Mouse (Mus musculus) urinary bladder, postnatal 36 days (tissue): ENCODE data around the gene Pycard.
"Not testable (repeated sequence)": the region's sequence is repeated elsewhere in the genome, so short reads cannot be mapped to it uniquely, and the experiment has no call there.

ENCODE experiments used
- DNase-seq, 2 experiments: peaks; one replicate each; pipeline ENCODE4 v3.0.0; 2022; ENCODE audit warnings: low spot score in 2 of 2, mixed read lengths in 1 of 2

Pycard gene

DNA sequence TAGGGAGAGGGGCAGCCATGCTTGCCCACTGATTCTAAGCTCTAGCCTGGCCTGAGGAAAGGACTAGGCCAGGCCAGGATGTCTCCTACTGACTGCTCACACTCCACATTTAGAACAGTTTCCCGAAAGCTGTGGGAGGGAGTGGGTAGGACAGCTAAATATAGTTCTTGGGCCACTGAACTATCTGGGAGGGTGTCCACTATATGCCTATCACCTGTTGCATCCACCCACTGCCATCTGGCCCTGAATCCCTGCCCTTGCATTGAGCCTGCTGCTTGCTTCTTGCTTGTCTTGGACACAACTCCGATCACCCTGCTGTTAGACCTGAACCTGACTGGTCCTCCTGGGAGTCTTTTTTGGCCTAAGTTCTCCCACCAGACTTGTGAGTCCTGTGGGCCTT is 10.0 kb upstream of the Pycard start, which contains the start of gene Trim72:
Trim72 (plus strand) TSS at position 262 of the 400 bp plus-strand sequence.
- no peak for DNase-seq

GRCm38 (mm10) chr7:128003098-128003497 is 9.4 kb upstream of the Pycard start:
- DNase-seq, result no peak

- no peak for DNase-seq
These were observed 6.6 kb upstream of the Pycard start for GRCm38 (mm10) chr7:128000068-128000950.

- no peak for DNase-seq
These were observed 5.8 kb upstream of the Pycard start for GRCm38 (mm10) chr7:127999436-127999835.

GRCm38 (mm10) chr7:127992488-127993340 is 953 bp downstream of the Pycard start:
- no peak for DNase-seq

- DNase-seq, result peak; percentile 60 to 70
These were observed 1.8 kb downstream of the Pycard start for GRCm38 (mm10) chr7:127991643-127992487.

DNA sequence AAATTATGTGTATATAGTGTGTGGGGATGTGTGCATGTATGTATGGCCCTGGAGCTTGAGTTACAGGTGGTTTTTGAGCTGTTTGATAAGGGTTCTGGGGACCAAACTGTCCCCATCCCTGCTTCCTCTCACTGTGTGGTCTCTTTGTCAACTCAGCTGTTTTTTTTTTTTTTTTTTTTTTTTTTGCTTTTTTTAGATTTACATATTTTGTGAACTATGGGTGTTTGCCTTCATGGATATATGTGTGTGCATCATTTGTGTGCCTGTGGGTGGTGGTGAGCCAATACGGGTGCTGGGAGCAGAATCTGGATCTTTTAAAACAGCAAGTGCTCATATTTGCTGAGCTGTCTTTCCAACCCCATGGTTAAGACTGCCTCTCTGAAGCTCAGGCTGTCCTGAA is 4.8 kb downstream of the Pycard start:
- no peak for DNase-seq

DNA sequence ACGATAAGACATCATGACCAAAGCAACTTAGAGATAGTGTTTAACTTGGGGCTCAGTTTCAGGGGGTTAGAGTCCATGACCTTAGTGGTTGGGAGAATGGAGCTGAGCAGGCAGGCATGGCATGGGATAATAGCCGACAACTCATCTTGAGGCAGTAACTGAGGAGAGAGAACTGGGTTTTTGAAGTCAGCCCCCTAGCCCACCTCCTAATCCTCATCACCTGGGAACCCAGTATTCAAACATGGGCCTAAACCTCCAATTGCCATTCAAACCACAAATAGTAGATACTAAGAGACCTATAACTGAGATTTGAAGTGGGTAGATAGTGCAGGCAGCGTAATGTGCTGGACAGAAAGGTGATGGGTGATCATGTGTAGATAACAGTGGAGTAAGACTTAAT is 13.1 kb downstream of the Pycard start:
- DNase-seq, result no peak

- DNase-seq, result no peak
These were observed 14.8 kb downstream of the Pycard start for GRCm38 (mm10) chr7:127978856-127979255.

DNA sequence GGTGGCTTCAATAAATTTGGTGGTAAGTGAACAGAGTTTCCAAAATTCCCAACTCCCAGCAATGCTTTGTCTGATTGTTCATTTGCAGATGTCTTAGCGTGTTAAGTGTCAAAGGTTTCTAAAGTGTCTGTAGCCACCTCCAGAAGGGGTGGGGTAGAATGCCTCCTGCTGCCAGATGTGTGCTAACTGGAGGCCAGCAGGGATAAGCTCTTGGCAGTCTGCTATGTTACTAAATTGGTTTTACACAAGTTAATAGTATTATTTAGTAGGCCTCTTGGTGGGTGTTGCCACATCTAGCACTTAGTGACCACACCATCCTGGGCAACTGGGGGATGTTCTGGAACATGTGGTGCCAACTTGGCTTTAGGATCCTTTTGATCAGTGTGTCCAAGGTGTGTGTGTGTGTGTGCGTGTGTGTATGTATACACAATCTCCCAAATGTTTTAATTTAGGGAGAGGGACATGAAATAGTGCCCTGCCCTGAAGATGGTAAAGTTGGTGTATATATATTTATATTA is 19.2 kb downstream of the Pycard start:
- no peak for DNase-seq

DNA sequence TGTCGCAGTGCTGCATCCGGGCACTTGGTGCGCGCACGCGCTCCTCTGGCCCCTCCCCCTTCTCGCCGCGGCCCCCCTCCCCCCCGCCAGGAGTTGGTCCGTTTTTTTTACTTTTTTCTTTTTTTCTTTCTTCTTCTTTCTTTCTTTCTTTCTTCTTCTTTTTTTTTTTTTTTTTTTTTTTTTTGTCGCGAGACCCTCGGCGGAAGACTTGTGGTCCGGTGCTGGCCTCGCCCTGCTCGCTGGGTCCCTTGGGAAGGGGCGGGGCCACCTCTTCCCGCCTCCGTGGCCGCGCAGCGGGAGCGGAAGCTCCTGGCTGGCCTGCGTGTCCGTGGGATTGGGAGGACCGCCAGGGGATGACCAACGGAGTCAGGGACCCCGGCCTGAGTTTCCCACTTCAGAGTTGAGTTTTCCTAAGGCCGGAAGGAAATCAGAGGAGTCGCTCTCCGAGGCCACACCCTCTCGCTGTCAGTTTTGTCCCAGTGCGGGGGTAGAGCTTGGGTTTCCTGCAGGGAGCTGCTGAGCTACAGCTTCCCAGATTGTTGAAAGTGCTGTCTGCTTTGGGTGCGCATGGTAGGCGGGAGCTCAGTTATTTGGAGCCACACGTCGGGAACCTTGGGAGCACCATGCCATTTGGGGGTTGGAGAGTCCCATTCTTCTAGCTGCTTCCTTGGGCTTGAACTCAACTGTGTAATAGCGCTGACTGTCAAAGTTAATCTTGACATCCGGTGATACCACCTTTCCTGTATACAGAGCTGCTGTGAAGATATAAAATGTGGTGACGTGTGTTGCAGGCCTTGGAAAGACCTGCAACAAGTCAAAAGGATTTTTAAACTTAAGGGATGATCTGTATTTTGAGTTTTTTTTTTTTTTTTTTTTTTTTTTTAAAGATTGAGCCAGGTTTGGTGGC is 25.5 kb downstream of the Pycard start:
- peak; percentile 62 to 74 for DNase-seq

DNA sequence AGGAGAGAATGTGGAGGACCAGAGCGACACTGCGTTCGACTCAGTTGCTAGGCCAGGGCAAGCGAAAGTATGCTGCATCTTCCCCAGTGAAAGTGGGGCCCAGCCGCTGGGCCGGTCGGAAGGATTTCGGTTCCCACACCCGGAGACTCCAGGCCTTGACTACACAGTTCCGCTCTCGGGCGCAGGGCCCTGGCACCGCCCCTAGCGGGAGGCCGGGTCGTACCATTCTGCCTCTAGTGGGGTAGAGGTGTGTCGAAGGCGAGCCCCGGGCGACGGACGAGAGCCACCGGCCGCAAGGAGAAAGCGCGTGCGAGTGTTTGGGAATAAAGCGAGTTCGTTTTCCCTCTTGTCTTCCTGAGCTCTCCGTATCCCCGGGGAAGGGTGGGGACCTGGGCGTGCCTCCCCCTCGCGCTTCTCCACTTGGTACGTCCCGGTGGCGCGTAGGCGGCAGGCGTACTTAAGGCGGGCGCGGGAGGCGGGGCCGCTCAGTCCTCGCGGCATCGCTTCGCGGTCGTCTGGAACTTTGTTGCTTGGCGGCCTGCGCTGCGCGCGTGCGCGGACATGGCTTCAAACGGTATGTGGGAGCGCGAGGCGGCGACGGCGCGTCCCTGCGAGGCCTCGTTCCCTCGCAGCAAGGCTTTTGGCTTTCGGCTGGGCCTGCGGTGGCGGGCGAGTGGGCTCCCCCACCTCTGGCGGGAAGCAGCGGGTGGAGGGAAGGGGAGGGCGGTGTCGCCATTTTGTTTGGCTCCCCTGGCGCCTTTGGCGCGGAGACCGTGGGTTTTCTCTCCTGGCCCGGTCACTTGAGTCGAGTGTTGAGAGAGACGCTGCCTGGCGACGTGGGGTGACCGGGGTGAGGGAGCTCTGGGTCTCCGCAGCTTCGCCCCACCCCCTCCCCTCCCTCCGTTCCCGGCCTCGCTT is 26.4 kb downstream of the Pycard start, which contains the start of gene Fus:
Fus (plus strand) TSS at position 454 of the 918 bp plus-strand sequence.
- DNase-seq, result peak; percentile 94

DNA sequence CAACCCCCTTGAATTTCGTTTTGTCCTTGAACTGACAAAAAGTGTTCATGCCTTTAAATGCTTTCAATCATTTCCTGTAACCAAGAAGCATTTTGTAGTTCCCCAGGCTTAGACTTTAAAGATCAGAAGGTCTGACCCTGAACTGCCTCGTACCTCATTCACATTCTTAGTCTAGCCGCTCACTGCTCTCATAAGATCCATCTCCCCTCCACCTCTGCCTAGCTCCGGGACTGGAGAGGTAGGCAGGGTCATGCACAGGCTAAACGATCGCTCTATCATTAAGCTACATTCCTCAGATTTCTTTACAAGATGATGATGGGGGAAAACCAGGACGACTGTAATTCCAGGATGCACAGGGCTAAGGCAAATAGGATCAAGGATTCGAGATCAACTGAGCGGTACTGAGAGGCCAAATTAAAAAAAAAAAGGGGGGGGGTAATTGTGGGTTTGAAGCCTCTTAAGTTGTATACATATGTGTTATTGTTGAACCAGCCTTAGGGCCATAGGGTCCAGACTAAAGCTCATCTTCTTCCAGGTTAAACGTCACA is 27.2 kb downstream of the Pycard start:
- DNase-seq, result no peak

DNA sequence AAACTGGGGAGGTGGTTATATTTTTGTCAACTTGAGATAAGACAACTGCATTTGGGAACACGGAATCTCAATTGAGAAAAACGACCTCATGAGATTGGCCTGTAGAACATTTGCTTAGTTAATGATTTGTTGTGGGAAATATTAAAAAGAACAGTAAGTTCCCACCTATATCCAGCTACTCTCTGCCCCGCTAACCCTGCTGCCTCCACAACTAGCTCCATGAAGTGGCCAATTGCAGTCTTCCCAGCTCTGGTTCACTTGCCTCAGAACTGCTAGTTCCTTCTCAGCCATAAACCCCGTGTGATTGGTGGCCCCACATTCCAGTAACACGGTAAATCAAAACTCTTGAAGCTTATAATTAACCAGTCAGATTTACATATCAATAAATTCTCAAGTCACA is 34.3 kb downstream of the Pycard start:
- no peak for DNase-seq

GRCm38 (mm10) chr7:127952864-127953581 is 40.6 kb downstream of the Pycard start:
- DNase-seq, result no peak

- DNase-seq, result no peak
These were observed 47.1 kb downstream of the Pycard start, which contains the start of gene Prss36 for GRCm38 (mm10) chr7:127946470-127947023. Gene Prss36 (minus strand): TSS chr7:127946725.

DNA sequence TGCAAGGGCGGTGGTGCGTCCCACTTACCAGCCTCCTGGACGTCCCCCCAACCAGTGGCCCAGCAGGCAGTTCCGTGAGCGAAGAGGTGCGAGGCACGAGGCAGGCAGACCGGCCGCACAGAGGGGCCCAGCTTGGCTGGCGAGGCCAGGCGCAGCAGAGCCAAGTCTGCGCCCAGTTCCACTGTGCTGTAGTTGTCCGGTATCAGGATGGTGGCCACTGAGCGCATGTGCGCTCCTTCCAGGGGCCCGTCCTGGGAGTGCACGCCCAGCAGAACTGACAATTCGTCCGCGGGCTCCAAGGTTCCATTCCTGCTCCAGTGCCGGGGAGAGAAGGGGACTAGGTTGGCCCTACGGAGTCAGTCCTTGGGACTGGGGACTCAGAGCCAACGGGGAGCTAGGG is 49.1 kb downstream of the Pycard start:
- DNase-seq, result no peak

- not testable (repeated sequence) for DNase-seq
These were observed 51.6 kb downstream of the Pycard start for GRCm38 (mm10) chr7:127942097-127942496.
